Mouse (Mus musculus) frontal cortex, adult (tissue): ENCODE data around the gene Prss8.
A peak's percentile ranks its signal among the peaks of the same experiment; 100 is the strongest.
"Not testable (repeated sequence)": the region's sequence is repeated elsewhere in the genome, so short reads cannot be mapped to it uniquely, and the experiment has no call there.

Experiments used
- ATAC-seq: cut with Nextera tagmentation; 2 replicates; pipeline ENCODE4 v1.9.2; 2017; ENCODE audit warnings: mild to moderate bottlenecking, moderate library complexity, mixed read lengths; ENCODE audit not compliant: low TSS enrichment

Prss8 gene

DNA sequence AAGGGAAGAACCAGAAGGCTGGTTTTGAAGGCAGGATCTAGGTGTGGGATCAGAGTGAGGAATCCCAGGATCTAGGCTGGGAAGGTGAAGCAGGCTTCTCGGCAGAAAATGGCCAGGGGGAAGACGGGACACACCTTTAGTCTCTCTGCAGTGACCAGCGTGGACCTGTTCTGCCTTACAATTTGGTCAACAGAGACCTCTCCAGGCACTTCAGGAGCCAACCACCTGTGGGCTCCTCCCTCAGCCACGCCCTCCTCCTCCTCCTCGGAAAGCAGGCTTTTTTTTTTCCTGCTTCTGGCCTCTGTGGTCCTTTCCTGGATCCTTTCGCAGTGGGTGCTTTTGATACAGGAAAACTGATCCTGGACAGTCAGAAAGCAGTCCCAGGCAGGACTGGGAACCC lies at the start of gene Prss8:
Prss8 (minus strand) TSS at position 182 of the 400 bp plus-strand sequence.
- ATAC-seq, result no peak

DNA sequence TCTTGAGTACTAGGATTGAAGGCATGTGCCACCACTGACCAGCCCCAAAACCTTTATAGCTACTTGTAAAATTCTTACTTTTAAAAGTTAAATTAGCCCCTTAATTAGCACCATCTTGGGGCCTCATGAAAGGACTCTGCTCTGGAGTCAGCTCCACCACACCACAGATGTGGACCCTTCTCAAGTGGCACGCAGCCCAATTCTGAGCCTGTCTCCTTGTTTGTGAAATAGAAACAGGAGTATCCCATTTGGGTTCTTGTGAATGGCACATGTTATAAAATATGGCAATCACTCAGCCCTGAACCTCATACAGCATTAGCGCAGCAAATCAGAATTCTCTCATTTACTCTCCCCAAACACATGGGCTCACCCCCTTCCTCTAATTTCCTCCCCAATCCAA lies 49.0 kb upstream of the Prss8 start:
- ATAC-seq, result no peak

DNA sequence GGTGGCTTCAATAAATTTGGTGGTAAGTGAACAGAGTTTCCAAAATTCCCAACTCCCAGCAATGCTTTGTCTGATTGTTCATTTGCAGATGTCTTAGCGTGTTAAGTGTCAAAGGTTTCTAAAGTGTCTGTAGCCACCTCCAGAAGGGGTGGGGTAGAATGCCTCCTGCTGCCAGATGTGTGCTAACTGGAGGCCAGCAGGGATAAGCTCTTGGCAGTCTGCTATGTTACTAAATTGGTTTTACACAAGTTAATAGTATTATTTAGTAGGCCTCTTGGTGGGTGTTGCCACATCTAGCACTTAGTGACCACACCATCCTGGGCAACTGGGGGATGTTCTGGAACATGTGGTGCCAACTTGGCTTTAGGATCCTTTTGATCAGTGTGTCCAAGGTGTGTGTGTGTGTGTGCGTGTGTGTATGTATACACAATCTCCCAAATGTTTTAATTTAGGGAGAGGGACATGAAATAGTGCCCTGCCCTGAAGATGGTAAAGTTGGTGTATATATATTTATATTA lies 44.6 kb upstream of the Prss8 start:
- no peak for ATAC-seq

DNA sequence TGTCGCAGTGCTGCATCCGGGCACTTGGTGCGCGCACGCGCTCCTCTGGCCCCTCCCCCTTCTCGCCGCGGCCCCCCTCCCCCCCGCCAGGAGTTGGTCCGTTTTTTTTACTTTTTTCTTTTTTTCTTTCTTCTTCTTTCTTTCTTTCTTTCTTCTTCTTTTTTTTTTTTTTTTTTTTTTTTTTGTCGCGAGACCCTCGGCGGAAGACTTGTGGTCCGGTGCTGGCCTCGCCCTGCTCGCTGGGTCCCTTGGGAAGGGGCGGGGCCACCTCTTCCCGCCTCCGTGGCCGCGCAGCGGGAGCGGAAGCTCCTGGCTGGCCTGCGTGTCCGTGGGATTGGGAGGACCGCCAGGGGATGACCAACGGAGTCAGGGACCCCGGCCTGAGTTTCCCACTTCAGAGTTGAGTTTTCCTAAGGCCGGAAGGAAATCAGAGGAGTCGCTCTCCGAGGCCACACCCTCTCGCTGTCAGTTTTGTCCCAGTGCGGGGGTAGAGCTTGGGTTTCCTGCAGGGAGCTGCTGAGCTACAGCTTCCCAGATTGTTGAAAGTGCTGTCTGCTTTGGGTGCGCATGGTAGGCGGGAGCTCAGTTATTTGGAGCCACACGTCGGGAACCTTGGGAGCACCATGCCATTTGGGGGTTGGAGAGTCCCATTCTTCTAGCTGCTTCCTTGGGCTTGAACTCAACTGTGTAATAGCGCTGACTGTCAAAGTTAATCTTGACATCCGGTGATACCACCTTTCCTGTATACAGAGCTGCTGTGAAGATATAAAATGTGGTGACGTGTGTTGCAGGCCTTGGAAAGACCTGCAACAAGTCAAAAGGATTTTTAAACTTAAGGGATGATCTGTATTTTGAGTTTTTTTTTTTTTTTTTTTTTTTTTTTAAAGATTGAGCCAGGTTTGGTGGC lies 38.3 kb upstream of the Prss8 start:
- ATAC-seq, result peak; percentile 59; the same call in 1 of the 2 replicates

DNA sequence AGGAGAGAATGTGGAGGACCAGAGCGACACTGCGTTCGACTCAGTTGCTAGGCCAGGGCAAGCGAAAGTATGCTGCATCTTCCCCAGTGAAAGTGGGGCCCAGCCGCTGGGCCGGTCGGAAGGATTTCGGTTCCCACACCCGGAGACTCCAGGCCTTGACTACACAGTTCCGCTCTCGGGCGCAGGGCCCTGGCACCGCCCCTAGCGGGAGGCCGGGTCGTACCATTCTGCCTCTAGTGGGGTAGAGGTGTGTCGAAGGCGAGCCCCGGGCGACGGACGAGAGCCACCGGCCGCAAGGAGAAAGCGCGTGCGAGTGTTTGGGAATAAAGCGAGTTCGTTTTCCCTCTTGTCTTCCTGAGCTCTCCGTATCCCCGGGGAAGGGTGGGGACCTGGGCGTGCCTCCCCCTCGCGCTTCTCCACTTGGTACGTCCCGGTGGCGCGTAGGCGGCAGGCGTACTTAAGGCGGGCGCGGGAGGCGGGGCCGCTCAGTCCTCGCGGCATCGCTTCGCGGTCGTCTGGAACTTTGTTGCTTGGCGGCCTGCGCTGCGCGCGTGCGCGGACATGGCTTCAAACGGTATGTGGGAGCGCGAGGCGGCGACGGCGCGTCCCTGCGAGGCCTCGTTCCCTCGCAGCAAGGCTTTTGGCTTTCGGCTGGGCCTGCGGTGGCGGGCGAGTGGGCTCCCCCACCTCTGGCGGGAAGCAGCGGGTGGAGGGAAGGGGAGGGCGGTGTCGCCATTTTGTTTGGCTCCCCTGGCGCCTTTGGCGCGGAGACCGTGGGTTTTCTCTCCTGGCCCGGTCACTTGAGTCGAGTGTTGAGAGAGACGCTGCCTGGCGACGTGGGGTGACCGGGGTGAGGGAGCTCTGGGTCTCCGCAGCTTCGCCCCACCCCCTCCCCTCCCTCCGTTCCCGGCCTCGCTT lies 37.4 kb upstream of the Prss8 start, which contains the start of gene Fus:
Fus (plus strand) TSS at position 454 of the 918 bp plus-strand sequence.
- ATAC-seq, result peak; percentile 94

DNA sequence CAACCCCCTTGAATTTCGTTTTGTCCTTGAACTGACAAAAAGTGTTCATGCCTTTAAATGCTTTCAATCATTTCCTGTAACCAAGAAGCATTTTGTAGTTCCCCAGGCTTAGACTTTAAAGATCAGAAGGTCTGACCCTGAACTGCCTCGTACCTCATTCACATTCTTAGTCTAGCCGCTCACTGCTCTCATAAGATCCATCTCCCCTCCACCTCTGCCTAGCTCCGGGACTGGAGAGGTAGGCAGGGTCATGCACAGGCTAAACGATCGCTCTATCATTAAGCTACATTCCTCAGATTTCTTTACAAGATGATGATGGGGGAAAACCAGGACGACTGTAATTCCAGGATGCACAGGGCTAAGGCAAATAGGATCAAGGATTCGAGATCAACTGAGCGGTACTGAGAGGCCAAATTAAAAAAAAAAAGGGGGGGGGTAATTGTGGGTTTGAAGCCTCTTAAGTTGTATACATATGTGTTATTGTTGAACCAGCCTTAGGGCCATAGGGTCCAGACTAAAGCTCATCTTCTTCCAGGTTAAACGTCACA lies 36.5 kb upstream of the Prss8 start:
- no peak for ATAC-seq

DNA sequence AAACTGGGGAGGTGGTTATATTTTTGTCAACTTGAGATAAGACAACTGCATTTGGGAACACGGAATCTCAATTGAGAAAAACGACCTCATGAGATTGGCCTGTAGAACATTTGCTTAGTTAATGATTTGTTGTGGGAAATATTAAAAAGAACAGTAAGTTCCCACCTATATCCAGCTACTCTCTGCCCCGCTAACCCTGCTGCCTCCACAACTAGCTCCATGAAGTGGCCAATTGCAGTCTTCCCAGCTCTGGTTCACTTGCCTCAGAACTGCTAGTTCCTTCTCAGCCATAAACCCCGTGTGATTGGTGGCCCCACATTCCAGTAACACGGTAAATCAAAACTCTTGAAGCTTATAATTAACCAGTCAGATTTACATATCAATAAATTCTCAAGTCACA lies 29.5 kb upstream of the Prss8 start:
- no peak for ATAC-seq

DNA sequence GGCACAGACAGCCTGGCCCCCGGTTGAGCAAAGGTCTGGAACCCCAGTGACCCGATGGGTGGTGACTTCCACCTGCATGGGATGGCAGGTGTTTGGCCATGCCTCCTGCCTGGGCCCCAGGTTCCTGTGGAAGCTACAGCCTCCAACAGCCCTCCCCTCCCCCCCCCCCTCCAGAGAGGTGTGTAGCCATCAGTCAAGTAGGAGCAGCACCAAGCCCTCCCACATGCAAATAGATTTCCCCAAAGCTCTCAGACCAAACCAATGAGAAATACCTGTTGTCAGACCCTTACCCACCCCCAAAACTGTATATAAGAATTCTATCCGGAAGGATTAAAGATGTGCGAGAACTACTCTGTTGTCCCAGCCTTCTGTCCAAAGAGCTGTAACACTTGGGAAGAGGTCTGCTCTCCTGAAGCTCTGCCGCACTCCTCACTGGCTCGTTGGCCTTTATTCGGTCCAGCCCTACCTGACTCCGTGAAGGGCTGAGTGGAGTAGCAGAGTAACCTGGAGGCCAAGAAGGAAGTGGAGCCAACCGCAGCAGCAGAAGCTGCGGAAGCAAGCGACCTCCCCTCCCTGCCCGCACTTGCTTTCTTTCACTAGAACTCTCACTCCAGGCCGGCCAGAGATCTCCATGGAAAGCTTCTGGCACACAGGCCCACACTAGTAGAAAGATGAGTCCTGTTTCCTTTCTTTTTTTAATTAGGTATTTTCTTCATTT lies 23.1 kb upstream of the Prss8 start:
- no peak for ATAC-seq

DNA sequence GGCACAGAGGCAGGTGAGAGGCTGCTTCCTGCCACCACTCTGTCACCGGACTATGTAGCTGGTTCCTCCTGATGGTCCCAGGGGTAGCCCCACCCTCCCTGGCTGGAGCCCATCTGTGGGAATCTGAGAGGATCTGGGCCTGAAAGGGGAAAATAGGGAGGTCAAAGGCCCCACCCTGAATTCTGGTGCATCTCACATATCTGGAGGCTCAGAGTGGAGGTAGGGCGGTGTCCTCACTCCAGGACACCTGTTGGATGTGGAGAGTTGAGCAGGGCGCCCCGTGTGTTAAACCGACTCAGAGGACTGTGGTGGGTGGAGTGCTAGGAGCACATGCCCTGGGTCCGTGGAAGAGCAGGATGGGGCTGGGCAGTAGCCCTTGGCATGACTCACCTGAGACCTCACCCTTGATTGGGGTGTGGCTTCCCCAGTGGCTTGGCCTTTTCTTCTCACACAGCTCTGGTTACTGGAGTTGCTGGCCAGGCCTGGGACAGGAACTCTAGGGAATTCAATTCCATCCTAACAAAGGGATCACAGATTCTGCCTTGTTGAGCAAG lies 16.6 kb upstream of the Prss8 start, which contains the start of gene Prss36:
Prss36 (minus strand) TSS at position 256 of the 554 bp plus-strand sequence.
- ATAC-seq, result no peak

DNA sequence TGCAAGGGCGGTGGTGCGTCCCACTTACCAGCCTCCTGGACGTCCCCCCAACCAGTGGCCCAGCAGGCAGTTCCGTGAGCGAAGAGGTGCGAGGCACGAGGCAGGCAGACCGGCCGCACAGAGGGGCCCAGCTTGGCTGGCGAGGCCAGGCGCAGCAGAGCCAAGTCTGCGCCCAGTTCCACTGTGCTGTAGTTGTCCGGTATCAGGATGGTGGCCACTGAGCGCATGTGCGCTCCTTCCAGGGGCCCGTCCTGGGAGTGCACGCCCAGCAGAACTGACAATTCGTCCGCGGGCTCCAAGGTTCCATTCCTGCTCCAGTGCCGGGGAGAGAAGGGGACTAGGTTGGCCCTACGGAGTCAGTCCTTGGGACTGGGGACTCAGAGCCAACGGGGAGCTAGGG lies 14.7 kb upstream of the Prss8 start:
- no peak for ATAC-seq

DNA sequence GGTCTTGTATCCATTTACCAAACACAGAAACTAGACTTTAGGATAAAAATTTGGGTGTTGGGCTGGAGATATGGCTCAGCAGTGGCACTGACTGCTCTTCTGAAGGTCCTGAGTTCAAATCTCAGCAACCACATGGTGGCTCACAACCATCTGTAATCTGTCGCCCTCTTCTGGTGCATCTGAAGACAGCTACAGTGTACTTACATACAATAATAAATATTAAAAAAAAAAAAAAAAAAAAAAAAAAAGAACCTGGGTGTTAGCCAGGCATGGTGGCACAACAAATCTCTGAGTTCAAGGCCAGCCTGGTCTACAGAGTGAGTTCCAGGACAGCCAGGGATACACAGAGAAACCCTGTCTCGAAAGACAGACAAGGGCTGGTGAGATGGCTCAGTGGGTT lies 12.2 kb upstream of the Prss8 start:
- not testable (repeated sequence) for ATAC-seq

DNA sequence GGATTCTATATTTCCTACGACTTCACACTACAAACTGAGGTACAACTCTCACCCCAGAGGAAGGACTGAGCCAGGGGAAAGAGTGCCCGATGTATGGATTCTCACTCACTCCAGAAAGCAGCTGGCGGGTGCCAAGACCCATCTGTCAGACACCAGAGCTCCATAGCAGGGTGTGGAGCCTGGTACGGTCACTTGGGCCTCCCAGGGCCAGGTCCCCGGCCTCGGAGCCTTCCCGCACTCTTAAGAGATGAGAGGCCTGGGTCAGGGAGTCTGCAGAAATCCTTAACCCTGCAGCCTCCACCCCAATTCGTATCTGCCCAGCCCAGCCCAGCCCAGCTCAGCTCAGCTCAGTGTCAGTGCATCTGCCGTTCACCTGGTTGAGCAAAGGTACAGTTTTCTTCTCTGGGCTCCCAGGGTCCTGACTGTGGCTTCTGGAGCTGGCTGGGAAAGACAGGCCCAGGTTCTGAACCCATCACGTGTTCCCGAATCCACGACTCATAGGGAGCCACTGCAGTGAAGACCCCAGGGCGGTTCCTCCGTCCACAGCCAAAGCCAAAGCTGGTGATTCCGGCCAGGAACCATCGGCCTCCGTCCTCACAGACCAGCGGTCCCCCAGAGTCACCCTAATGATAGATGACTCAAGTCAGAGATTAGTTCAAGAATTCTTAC lies 6.4 kb upstream of the Prss8 start:
- no peak; the same call in 1 of the 2 replicates for ATAC-seq

DNA sequence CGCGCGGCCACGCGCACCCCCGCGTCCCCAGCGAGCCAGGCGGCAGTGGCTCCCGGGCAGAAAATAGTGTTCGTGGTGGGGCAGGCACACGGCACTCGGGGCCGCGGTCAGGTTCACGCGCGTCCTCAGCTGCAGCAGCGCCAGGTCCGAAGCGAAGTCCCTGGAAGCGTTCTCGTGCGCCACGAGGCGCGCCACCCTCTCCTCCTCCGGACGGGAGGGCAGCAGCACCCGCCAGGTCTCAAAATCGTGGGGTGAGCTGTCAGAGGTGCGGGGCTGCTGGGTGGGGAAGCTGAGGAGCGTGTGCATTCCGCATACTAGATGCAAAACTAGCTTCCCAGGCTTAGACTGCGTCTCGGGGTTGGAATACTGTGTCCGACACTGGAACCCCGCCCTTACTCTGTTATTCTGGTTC lies 5.8 kb upstream of the Prss8 start:
- peak; percentile 33 for ATAC-seq

DNA sequence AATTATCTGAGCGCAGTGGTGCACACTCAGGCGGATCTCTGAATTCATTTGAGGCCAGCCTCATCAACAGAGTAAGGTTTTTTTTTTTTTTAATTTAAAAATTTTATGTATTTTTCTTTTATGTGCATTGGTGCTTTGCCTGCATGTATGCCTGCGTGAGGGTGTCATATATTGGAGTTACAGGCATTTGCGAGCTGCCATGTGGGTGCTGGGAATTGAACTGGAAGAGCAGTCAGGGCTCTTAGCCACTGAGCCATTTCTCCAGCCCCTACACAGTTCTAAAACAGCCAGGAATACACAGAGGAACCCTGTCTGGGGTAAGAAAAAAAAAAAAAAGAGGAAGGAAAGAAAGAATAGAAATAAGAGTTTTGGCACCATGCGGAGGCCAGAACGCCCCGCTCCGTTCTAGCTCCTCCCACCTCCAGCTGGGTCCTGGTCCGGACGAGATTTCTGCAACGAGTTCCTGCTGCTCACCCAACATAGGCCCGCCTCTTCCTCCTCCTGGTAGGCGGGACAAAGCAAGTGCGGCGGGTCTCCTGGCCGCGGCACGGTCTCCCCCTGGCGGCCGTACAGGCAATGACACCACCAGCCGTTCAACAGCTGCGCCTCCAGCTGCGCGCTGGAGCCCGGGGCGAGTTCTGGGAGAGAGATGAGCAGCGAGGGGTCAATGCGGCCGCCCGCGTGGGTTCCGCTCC lies 5.3 kb upstream of the Prss8 start:
- ATAC-seq, result peak; percentile 97

DNA sequence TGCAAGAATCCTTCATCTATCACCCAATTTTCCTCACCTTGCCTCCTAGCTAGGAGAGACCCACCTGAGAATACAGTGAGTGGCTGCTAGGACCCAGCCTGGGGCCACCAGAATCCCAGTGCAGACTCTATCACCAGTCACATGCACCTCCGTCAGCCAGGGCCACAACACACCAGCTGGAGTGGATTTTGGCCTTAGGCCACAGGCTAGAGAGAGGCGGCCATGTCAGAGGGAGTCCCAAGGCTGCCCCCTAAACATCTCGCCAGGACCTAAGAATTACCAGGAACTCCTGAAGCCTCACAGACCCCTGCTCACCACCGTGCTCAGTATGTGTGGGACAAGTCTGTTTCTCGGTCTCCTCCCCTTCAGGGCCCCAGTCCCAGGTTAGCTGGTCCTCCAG lies 4.2 kb upstream of the Prss8 start:
- ATAC-seq, result no peak

DNA sequence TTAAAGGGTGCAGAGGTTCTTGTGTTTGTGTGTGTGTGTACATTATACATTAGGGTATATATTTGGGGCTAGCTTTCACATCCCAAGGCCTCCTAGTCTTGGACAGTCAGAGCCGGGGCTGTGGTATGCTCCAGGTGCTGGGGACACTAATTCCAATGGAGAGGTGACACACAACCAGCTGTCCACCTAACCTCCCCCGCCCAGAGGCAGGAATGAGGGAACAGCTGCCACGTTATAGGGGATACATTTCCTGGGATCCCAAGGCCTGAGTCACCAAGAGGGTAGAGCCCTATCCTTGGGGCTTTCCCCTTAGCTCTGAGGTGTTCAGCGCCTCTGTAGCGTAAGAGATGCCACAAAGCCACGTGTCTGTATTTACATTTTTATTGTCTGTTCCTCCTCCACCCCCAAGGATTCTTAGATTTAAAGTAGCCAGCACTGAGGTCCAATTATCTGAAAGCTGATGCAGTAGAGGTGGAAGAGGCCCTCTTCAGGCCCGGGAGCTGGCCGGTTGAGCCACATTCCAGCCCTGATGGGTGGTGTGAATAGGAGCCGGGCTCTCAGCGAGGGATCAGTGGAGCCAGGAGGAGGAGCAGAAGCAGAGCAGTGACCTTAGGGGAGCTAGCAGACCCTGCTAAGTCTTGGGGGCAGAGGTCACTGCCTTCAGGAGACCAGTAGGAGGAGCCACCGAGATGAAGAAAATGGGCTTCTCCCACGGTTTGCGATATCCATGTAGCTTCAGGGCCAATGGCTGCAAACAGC lies 2.5 kb upstream of the Prss8 start:
- no peak for ATAC-seq

DNA sequence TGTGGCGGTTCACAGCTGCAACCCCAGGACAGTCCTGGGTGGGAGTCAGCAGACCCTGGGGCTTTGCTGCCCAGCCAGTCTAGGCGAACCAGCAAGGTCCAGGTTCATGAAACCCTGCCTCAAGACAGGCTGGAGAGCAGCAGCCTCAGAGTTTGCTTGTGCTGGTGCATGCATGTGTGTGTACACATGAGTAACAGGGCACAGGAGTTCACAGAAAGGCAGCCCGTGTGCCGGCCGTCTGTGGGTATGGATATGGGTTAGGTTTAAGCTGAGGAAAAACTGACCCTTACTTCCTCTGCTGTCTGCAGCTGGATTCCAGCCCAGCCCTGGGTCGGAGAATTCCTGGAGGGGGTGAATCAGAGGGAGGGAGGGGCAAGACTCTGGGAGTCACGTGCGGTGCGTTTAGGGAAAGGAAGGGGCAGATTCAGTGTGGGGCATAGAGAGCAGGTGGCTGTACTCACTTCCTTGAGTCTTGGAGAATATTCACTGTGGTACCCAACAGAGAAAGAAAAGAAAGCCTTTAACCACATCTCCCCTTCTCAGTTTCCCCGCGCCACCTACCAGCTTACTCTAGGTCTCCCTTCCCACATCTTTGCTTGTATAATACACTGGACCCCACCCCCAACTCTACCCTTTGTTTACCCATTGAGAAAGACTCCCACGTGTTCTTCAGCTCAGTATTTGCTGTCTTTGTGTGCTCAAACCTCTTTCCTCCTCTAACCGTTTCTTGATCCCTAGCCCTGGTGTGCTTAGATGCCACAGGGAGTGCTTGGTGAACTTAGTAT lies 1.6 kb upstream of the Prss8 start:
- no peak for ATAC-seq

DNA sequence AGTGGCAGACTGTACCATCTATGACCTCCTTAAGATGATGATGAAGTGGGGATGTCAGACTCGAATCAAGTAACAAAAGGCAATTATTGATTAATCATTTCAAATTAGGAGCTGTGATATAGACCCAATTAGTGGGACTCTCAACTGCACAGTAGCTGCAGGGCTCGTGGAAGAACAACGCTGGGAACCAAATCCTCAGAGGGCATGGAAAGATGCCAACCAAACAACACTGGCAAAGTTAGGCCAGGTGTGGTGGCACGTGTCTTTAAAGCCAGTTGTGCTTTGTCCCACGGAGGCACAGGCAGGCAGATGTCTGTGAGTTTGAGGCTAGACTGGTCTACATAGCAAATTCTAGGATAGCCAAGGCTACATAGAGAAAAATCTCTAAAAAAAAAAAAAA lies 732 bp upstream of the Prss8 start:
- no peak for ATAC-seq
